Mouse (Mus musculus): ENCODE results near the gene Asb16. TPM values are rescaled to one million over a fixed set of nuclear protein-coding genes. Genes with fewer than 3 reads are reported as not detected.

Gene Asb16
- total RNA-seq (2021) (1 to 10 TPM in 1 of 2 experiments, under 1 TPM in 1; 0.89 to 1.1 TPM), polyA plus RNA-seq (2012; rRNA removed) (0.70 and 0.74 TPM in 2 replicates)
- long read RNA-seq = 0 reads

DNA sequence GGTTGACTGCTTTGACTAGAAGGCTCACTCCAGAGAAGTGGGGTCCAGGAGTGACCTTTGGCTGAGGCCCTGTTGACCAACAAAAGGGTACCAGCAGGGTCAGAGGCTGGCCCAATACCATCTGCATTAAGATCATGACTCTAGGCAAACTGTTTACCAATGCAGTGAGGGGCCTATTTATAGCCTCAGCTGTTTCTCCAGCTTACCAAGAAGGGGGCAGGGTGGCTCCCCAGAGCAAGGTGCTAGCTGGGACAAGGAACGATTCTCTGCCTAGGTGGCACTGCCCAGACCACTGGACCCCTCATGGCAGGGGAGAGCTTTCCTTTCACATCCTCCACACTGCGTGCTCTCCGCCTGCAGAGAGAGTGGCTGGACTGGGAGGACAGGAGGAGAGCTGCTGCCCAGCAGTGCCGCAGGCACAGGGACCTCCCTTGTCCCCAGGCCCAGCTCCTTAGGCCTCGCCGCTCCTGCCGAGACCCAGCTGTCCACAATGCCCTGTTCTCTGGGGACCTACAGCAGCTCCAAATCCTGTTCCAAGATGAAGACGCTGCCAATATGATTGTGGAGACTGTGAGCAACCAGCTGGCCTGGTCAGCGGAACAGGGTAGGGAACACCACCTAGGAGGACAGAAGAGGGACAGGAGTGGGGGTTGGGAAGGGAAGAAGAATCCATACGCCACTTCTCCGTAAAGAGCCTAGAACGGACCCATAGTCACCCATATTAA lies at the start of gene Asb16:
Gene Asb16, plus strand, starts transcription at position 224 of the 725 bp plus-strand sequence.
- TF ChIP-seq POLR2A (IDR thresholded peaks at IDR 0.05; ENCODE audit: insufficient read depth, low read depth, low read length) (no peak), CTCF (IDR thresholded peaks at IDR 0.05) (no peak), EP300 (IDR thresholded peaks at IDR 0.05; ENCODE audit: insufficient read depth, low read depth, low read length) (no peak)
- Histone ChIP-seq H3K4me3 (no peak within 1 kb of the TSS), H3K9ac (ENCODE audit: low read depth, low read length) (no peak within 1 kb of the TSS), H3K4me1 (ENCODE audit: control insufficient read depth, insufficient read depth, low read length) (no peaks in the 10 kb centered on the region; the same call in 1 of the 2 replicates), H3K79me2 (replicated peaks; ENCODE audit: control insufficient read depth, insufficient read depth, low read length) (no peaks in the 10 kb centered on the region), H3K27me3 (ENCODE audit: control insufficient read depth, insufficient read depth, low read length) (no peaks in the 10 kb centered on the region), H3K27ac (no peak within 1 kb of the TSS), H3K36me3 (ENCODE audit: control insufficient read depth, insufficient read depth, low read length) (no peaks in the 10 kb centered on the region)
- intact Hi-C loops (cut with DNase I) = loop anchor here (5.0 kb wide), 1 partner anchor 111 kb away; the partner anchor contains the start of gene Tmem101
- WGBS = 79% methylated on average over 12 of the region's 12 CpGs
- DNase-seq = no peak

DNA sequence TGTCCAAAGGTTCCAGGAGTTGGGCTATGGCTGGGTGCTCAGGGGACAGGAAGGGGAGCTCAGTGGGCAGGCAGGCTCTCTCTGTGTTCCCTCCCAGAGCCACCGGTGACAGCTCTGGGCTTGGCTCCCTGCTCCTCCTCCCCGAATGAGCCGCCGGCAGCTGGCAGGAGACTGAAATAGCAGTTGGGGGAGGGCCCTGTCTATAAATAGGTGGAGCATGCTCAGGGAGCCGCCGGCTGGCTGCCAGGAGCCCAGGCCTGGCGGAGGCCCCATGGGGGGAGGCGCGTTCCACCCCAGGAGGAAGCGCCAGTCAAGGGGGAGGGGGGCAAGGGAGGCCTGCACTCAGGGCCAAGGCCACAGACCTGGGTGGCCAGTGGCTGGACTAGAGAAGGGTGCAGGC lies 49.8 kb upstream of the Asb16 start:
- 1% methylated on average over 10 of the region's 10 CpGs for WGBS
- TF ChIP-seq POLR2A (IDR thresholded peaks at IDR 0.05; ENCODE audit: insufficient read depth, low read depth, low read length) (peak; percentile 99), CTCF (IDR thresholded peaks at IDR 0.05) (0 out of 2 replicates have a peak, but pooled peaks have one; percentile 4), EP300 (IDR thresholded peaks at IDR 0.05; ENCODE audit: insufficient read depth, low read depth, low read length) (peak; percentile 42; the same call in 1 of the 2 replicates)
- Histone ChIP-seq H3K4me3 (peak overlapping the region; percentile 68), H3K36me3 (ENCODE audit: control insufficient read depth, insufficient read depth, low read length) (peaks cover 5% of the 10 kb centered on the region; the same call in 1 of the 2 replicates), H3K4me1 (ENCODE audit: control insufficient read depth, insufficient read depth, low read length) (peaks cover 47% of the 10 kb centered on the region), H3K27ac (peak overlapping the region; percentile 92), H3K79me2 (replicated peaks; ENCODE audit: control insufficient read depth, insufficient read depth, low read length) (no peaks in the 10 kb centered on the region), H3K9ac (ENCODE audit: low read depth, low read length) (peak overlapping the region; percentile 74), H3K27me3 (ENCODE audit: control insufficient read depth, insufficient read depth, low read length) (no peaks in the 10 kb centered on the region)
- intact Hi-C loops (cut with DNase I) = no loop called here
- peak; percentile 97 to 98 for DNase-seq

DNA sequence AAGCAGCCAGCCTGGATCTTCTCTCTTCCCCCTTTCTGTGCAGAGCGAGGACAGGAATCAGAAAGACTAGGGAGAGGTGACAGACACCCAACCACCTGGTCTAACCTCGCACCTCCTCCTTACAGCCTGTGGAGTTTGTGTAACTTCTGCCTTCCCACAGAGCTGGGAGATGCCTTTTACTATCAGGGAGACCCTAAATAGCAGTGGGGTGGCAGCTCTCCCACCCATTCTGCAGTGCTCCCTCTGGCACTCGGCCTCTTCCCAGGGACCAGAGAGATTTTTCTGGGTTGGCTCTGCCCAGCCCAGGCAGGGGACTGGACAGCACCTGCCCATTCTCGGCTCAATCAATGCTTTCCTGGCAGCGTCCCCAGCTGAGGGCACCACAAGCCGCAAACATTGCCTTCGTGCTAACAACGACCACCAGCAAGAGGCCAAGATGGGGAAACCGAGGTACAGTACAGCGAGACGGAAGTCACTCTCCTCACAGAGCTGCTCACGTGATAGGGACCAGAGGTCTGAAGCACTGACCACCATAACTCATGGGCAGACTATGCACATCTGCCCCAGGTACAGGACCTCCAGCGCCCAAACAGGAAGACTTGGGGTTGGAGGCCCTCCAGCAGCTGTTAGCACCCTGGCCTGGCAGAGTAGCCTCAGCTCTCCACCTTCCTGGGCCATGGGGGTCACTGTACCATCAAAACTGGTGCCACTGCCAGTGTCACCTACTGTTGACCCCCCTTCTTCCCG lies 49.1 kb upstream of the Asb16 start:
- peak overlapping the region; percentile 48 for H3K9ac ChIP-seq (ENCODE audit: low read depth, low read length)
- 40% methylated on average over 14 of the region's 14 CpGs for WGBS
- peaks cover 8% of the 10 kb centered on the region; the same call in 1 of the 2 replicates for H3K36me3 ChIP-seq (ENCODE audit: control insufficient read depth, insufficient read depth, low read length)
- 0 out of 2 replicates have a peak, but pooled peaks have one; percentile 7 for TF ChIP-seq POLR2A (IDR thresholded peaks at IDR 0.05; ENCODE audit: insufficient read depth, low read depth, low read length)
- TF ChIP-seq CTCF (IDR thresholded peaks at IDR 0.05) = no peak
- H3K4me3 ChIP-seq = peak overlapping the region; percentile 2
- H3K27ac ChIP-seq = peak overlapping the region; percentile 92
- peaks cover 3% of the 10 kb centered on the region; the same call in 1 of the 2 replicates for H3K79me2 ChIP-seq (replicated peaks; ENCODE audit: control insufficient read depth, insufficient read depth, low read length)
- peaks cover 49% of the 10 kb centered on the region for H3K4me1 ChIP-seq (ENCODE audit: control insufficient read depth, insufficient read depth, low read length)
- intact Hi-C loops (cut with DNase I) = no loop called here
- H3K27me3 ChIP-seq (ENCODE audit: control insufficient read depth, insufficient read depth, low read length) = no peaks in the 10 kb centered on the region
- peak in 1 of 2 experiments; percentile 56 for DNase-seq

DNA sequence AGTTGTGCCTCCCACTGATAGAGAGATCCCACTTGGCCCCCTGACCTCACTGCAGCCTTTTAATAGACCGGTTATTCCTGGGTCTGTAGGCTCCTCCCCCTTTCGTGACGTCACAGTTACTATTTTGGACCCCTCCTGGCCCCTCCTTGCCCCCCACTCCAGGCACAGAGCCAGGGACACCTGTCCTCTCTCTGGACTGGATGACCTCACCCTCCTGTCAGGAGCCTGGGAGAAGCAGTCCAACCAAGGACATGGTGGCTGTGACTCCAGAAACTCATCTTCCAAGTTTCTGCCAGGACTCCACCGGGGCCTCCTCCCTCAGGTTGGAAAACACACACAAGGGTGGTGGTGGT lies 48.6 kb upstream of the Asb16 start:
- DNase-seq = peak; percentile 82 to 88
- no peak overlapping the region for H3K4me3 ChIP-seq
- intact Hi-C loops (cut with DNase I) = no loop called here
- peak overlapping the region; percentile 92 for H3K27ac ChIP-seq
- H3K79me2 ChIP-seq (replicated peaks; ENCODE audit: control insufficient read depth, insufficient read depth, low read length) = peaks cover 3% of the 10 kb centered on the region; the same call in 1 of the 2 replicates
- H3K4me1 ChIP-seq (ENCODE audit: control insufficient read depth, insufficient read depth, low read length) = peaks cover 47% of the 10 kb centered on the region
- H3K27me3 ChIP-seq (ENCODE audit: control insufficient read depth, insufficient read depth, low read length) = no peaks in the 10 kb centered on the region
- 25% methylated on average over 4 of the region's 4 CpGs for WGBS
- TF ChIP-seq EP300 (IDR thresholded peaks at IDR 0.05; ENCODE audit: insufficient read depth, low read depth, low read length) (peak; percentile 74; the same call in 1 of the 2 replicates), CTCF (IDR thresholded peaks at IDR 0.05) (no peak), POLR2A (IDR thresholded peaks at IDR 0.05; ENCODE audit: insufficient read depth, low read depth, low read length) (0 out of 2 replicates have a peak, but pooled peaks have one; percentile 6)
- peaks cover 8% of the 10 kb centered on the region; the same call in 1 of the 2 replicates for H3K36me3 ChIP-seq (ENCODE audit: control insufficient read depth, insufficient read depth, low read length)
- H3K9ac ChIP-seq (ENCODE audit: low read depth, low read length) = 0 out of 2 replicates have a peak overlapping the region, but pooled peaks have one; percentile 17

DNA sequence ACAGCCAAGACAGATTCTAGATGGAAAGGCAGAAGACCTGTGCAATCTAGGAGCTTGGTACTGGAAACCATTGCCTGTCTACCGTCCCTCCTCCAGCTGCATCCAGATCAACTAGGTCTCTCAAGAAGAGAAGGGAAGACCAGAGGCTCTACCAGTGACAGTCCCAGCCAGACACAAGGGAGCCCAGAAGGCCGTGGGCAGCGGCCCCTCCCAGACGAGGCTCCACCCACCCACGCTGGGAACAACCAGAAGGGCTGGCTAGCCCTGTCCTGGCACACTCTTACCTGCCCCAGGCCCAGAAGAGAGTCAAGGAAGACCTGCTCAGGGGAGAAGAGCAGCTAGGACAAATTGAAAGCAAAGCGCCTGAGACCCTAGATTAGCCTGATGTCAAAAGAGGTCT lies 48.1 kb upstream of the Asb16 start:
- no peak overlapping the region for H3K4me3 ChIP-seq
- H3K36me3 ChIP-seq (ENCODE audit: control insufficient read depth, insufficient read depth, low read length) = peaks cover 6% of the 10 kb centered on the region; the same call in 1 of the 2 replicates
- WGBS = 39% methylated on average over 6 of the region's 6 CpGs
- H3K79me2 ChIP-seq (replicated peaks; ENCODE audit: control insufficient read depth, insufficient read depth, low read length) = peaks cover 3% of the 10 kb centered on the region; the same call in 1 of the 2 replicates
- peak in 1 of 2 experiments; percentile 52 for DNase-seq
- no peaks in the 10 kb centered on the region for H3K27me3 ChIP-seq (ENCODE audit: control insufficient read depth, insufficient read depth, low read length)
- peaks cover 48% of the 10 kb centered on the region for H3K4me1 ChIP-seq (ENCODE audit: control insufficient read depth, insufficient read depth, low read length)
- H3K27ac ChIP-seq = peak overlapping the region; percentile 92
- H3K9ac ChIP-seq (ENCODE audit: low read depth, low read length) = no peak overlapping the region
- TF ChIP-seq POLR2A (IDR thresholded peaks at IDR 0.05; ENCODE audit: insufficient read depth, low read depth, low read length) = no peak
- TF ChIP-seq EP300 (IDR thresholded peaks at IDR 0.05; ENCODE audit: insufficient read depth, low read depth, low read length) = no peak
- no peak for TF ChIP-seq CTCF (IDR thresholded peaks at IDR 0.05)
- intact Hi-C loops (cut with DNase I) = no loop called here

Data from heart, adult 2 months (tissue).